Mouse (Mus musculus): Measurements from ENCODE around the gene Plekhh3. TPM values are rescaled to one million over a fixed set of nuclear protein-coding genes. Genes with fewer than 3 reads are reported as not detected.

The Plekhh3 gene
- total RNA-seq, 2 experiments from 2014 or later, result 14.5 to 15.4 TPM

DNA sequence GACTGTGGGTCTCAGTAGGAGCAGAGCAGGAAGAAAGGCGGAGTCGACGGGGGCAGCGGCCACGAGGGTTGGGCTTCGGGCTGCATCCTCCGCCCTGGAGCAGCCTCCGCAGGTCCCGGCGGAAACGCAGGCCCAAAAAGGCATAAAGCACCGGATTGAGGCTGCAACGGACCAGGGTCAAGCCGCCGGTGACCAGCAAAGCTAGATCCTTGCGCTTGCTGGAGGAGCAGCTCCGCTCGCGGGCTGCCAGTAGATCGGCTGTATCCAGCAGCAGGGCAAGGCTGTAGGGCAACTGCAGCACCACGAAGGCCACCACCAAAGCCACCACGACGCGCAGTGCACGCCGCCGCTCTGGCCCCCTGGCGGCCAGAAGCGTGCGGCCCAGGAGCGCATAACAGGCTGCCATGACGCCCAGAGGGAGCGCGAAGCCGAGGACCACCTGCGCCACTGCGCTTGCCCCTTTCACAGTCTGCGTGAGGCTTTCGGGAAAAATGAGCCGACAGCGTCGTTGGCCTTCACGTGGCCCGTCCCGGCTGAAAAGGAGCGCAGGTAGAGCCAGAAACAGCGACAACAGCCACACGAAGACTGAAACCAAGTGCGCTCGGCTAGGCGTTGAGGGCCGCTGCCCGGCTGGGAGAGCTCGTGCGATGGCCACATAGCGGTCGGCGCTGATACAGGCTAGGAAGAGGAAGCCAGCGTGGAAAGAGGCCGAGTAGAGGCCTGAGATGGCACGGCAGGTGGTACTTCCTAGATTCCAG lies 2.7 kb upstream of the Plekhh3 start:
- Histone ChIP-seq H3K27ac (peak overlapping the region; percentile 96), H3K4me3 (peak overlapping the region; percentile 43)
- TF ChIP-seq CTCF (conservative IDR thresholded peaks at IDR 0.05), result peak; percentile 94
- peak in 1 of 2 experiments; percentile 44 for DNase-seq (ENCODE audit: low spot score in 2 of 2)

DNA sequence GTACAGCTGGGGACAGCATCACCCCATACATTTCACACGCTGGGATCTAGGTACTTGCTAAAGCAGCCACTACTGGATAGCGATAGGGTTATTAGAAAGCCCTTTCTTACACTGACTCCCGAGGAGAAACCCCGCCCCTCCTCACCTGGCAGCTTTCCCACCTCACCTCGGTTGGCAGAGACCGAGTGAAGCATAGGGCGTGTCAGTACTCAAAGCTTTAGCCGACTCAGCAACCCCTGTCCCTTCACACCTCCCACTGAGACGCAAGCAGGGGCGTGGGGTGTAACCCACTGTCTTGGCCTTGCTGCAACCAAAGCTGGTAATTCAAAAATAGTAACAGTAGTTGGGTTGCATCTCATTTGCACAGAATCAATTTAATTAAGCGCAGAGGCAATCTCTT lies 2.0 kb upstream of the Plekhh3 start:
- DNase-seq (ENCODE audit: low spot score in 2 of 2), result no peak

DNA sequence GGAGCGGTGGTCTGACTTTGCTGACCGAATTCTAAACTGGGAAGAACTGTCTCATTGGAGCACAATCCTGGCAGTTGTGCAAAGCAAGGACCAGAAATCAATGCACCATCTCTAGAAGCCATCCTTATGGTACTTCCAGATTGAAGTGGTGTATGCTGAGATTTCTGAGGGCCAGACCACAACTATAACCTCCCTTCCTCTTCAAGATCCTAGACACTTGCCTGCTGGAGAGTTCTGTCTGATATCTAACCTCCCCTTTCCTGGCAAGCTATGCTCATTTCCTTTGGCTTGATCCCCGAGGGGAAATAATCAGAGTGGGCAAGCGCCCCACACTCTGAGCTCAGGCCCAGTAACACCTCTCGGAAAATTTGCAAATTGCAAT lies 1.3 kb upstream of the Plekhh3 start:
- Histone ChIP-seq H3K27ac (peak overlapping the region; percentile 84), H3K4me3 (peak overlapping the region; percentile 64)
- no peak for TF ChIP-seq CTCF (conservative IDR thresholded peaks at IDR 0.05)
- no peak for DNase-seq (ENCODE audit: low spot score in 2 of 2)

More for the DNA sequence above, 2.0 kb upstream of the Plekhh3 start:
- Histone ChIP-seq H3K4me3 (peak overlapping the region; percentile 43; the same call in 1 of the 2 replicates), H3K27ac (peak overlapping the region; percentile 96; the same call in 1 of the 2 replicates)
- TF ChIP-seq CTCF (conservative IDR thresholded peaks at IDR 0.05), result no peak

DNA sequence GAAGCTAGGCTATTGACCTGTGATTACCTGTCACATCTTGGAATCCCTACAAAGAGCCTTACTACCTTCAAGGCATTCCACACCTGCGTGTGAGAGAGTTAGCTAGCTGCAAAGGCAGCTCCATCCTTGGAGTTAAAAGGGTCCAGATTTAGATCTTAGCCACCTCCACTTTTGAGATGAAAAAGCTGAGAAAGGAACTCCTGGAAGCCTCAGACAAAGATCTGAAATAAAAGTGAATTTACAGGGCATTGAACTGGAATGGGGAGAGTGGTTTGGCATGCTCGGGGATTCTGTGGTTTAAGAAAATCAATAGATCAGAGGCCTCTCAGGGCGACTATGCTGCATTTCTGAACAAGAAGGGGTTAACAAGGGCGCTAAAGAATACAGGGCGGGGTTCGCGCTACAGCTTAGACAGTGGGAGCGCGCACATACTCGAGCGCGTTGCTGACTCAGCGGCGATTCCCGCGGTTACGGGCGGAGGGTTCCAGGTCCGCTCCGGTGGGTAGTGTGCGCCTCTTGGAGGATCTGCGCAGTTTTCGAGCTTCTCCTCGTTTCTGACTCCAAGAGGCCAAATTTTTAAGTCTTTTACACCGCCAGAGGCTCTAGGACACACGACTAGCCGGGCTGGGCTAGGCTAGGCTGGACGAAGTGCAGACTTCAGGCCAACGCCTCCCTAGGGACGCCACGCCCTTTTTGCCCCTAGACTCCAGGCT lies 726 bp upstream of the Plekhh3 start:
- DNase-seq (ENCODE audit: low spot score in 2 of 2), result peak; percentile 48 to 63
- H3K4me3 ChIP-seq, result peak overlapping the region; percentile 64
- H3K27ac ChIP-seq, result peak overlapping the region; percentile 84
- TF ChIP-seq CTCF (conservative IDR thresholded peaks at IDR 0.05), result no peak

DNA sequence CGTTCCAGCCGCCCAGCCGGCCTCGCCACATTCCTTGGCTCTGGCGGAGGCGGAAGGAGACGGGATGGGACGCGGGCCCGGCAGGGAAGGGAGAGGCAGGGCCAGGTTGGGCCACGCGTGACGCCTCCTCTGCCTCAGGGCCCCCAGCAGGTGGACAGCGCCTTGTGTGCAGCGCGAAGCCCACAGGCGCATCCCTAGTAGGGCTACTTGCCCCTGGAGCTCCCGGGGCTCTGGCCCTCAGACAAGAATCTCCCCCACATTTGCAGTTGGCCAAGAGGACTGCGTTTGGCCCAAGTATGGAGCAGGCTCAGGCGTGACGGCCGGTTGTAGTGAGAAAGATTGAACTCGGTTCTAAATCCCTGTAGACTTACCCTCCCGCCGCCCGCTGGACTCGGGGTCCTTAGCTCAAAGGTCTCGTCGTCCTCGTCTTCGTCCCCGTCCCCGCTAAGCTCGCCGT lies 769 bp downstream of the Plekhh3 start, which contains the start of gene Cntnap1:
Gene Cntnap1, plus strand, starts transcription at position 170 of the 457 bp plus-strand sequence.
- no peak for TF ChIP-seq CTCF (conservative IDR thresholded peaks at IDR 0.05)
- peak within 1 kb of the TSS; percentile 86 for H3K27ac ChIP-seq
- no peak for DNase-seq (ENCODE audit: low spot score in 2 of 2)
- H3K4me3 ChIP-seq, result peak within 1 kb of the TSS; percentile 78

DNA sequence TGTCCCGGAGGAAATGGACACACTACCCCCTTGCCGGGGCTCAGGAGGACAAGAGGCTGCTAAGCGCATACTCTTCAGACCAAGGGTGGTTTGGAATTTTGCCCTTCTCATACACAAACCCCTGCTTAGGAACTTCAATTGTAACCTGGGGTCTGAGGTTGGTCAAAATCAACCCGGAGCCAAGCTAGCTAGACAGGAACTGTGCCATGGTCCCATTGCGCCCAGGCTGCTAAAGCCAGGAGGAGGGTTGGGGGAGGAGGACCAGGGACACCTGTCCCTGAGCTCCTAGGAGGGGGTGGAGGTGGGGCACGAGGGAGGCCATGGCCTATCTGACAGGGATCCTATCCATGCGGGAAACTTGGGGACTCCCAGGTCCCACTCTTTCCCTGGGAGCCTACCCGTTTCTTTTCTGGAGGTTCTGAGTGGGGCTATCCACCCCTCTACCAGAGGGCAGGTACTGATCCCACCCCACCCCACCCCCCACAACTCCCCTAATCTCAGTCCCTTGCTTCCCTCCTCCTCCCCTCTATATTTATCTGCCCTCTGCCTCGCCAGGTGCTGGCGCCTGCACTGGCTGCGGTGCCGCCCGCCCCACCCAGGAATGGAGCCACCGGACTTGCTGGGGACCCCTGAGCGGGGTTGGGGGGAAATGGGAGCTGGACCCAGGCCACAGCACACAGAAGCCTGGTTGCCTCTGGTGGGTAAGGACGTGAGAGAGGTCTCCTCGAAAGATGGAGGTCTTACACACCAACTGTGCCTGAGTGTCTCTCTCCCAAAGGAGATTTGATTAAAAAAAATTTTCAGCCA lies 1.6 kb downstream of the Plekhh3 start:
- TF ChIP-seq CTCF (conservative IDR thresholded peaks at IDR 0.05), result no peak
- H3K27ac ChIP-seq, result peak overlapping the region; percentile 86
- no peak for DNase-seq (ENCODE audit: low spot score in 2 of 2)
- peak overlapping the region; percentile 78 for H3K4me3 ChIP-seq

DNA sequence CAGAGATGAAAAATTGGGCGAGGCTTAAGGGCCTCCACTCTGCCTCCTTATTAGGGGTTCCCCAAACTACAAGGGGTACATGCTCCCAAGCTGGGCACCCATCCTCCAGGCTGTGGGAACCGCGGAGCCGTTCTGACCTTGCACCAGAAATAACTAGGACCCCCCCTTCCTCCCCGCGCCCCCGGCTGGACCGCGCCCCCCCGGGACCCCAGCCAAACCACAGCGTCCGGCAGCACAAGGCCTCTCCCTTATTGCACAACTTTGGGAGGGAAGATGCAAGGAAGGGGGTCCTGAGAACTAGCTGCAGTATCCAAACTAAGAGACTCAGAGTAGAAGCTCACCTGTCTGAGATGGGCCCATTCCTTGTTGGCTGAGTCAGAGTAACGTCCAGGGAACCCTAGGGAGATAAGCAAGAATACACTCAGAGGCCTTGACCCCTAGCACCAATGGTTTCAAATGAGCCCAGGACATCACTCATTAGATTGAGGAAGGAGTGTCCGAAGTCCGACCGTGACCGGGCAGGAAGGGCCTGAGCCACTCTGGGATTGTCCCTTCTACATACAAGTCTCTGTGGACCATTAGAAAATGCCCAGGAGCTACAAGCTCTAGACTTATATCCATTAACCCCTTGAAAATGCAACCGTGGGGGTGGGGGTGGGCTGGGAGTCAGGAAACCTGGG lies 2.7 kb downstream of the Plekhh3 start:
- TF ChIP-seq CTCF (conservative IDR thresholded peaks at IDR 0.05), result no peak
- no peak for DNase-seq (ENCODE audit: low spot score in 2 of 2)
- Histone ChIP-seq H3K4me3 (no peak overlapping the region), H3K27ac (no peak overlapping the region)

DNA sequence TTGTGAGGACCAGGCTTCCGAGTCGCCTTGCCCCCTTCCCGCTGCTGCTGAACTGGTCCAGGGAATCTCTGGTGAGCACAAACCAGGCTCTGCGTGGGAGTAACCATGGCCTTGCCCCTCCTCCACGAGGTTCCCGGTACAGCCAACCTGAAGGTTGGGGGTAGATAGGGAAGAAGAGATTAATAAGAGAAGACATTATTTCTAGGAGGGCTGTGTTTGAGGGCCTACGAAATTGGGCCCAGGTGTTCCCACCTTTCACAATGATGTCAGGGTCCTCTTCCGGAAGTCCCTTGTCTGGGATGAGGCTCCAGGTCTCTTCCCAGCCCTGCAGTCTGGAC lies 3.2 kb downstream of the Plekhh3 start:
- DNase-seq (ENCODE audit: low spot score in 2 of 2), result no peak
- TF ChIP-seq CTCF (conservative IDR thresholded peaks at IDR 0.05), result no peak
- Histone ChIP-seq H3K27ac (no peak overlapping the region), H3K4me3 (no peak overlapping the region)

DNA sequence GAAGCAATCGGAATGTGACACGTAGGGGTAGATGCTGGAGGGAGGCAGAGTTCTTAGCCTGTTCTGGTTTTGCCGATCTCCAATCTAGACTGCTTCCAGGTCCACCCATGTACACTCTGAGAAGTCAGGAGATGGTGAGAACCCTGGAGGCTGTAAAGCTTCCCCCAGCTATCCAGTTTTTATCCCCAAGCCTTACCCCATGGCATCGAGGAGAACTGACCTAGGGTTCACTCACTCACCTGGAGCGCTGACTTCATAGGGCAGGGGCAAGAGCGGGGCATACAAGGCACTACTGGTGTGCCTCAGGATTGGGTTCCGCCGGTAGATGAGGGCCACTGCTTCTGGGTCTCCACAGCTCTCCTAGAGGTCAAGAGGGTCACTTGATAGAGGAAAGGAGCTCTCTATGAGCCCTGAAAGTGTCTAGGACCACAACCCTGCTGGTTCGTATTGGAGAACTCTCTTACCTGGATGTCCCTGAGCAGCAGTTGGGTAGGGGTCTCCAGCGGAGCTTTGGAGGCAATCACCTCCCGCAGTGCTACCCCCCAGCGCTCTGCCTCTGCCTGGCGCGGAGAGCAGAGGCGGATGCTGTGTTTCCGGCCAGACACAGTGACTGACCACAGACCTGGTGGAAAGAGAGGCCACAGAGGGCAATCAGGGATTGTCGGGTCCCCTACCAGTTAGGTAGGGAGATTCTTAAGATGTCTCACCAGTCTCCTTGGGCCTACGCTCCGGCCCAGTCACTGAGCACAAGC lies 3.8 kb downstream of the Plekhh3 start:
- Histone ChIP-seq H3K4me3 (no peak overlapping the region), H3K27ac (no peak overlapping the region)
- no peak for DNase-seq (ENCODE audit: low spot score in 2 of 2)
- no peak for TF ChIP-seq CTCF (conservative IDR thresholded peaks at IDR 0.05)

DNA sequence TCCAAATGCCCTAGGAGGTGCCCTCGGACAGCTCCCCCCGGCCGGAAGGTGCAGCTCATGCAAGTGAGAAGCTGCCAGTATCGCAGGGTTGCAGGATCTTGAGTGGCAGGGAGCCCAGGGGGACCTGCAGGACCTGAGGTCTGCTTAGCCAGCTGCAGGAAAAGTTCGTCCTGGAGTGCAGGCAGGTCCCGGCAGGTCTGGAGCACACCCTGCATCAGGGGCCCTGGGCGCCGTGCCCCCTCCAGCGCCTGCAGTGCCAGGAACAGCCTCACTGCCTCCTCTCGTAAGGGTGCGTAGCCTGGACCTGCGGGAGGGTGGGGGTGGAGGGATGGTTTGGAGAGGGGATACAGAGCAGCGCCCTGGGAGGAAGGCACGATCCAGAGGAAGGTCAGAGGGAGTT lies 4.8 kb downstream of the Plekhh3 start:
- no peak for DNase-seq (ENCODE audit: low spot score in 2 of 2)
- Histone ChIP-seq H3K4me3 (no peak overlapping the region), H3K27ac (no peak overlapping the region)
- no peak for TF ChIP-seq CTCF (conservative IDR thresholded peaks at IDR 0.05)

DNA sequence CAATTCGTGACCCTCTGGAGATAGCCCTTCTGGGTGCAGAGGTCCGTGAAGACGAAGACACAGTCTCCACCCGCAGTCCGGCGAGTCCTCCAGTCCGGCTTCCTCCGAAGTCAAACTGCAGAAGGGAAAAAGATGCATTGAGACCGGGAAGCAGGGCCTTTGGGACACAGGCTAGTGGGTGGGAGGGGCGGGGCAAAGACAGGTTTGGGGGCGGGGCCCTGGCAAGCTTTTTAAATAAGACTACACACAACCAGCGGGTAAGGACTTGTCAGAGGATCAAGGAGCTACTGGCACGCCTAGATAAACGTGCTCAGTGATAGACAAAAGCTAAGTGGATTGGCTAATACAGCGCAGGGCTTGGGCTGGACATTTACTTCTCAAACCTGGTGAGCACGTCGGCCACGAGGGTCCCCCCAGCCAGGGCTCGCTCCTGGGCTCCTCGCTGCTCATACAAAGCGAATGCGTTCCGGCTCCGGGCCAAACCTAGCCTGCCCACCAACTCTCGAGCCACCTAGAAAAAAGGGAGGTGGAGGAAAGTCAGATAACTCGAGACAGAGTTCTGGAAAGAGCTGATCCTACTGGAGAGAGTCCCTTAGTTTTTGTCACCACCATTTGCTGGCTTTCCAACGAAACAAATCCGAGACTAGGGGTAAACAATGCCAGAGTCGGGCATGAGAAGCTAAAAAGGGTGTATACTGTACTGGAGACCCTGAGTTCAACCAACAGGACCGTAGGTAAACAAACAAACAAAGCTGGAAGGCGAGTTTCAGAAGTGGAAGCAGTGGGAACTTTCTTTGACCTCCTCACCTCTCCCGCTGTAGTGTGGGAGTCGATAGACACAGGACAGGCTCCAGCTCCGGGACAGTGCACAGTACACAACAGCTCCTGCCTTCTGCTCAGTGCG lies 6.2 kb downstream of the Plekhh3 start:
- H3K27ac ChIP-seq, result no peak overlapping the region
- H3K4me3 ChIP-seq, result no peak overlapping the region
- DNase-seq (ENCODE audit: low spot score in 2 of 2), result no peak
- no peak for TF ChIP-seq CTCF (conservative IDR thresholded peaks at IDR 0.05)
